Mouse (Mus musculus): ENCODE measurements around the gene Mrpl41.
A peak's percentile ranks its signal among the peaks of the same experiment; 100 is the strongest.

The Mrpl41 gene

DNA sequence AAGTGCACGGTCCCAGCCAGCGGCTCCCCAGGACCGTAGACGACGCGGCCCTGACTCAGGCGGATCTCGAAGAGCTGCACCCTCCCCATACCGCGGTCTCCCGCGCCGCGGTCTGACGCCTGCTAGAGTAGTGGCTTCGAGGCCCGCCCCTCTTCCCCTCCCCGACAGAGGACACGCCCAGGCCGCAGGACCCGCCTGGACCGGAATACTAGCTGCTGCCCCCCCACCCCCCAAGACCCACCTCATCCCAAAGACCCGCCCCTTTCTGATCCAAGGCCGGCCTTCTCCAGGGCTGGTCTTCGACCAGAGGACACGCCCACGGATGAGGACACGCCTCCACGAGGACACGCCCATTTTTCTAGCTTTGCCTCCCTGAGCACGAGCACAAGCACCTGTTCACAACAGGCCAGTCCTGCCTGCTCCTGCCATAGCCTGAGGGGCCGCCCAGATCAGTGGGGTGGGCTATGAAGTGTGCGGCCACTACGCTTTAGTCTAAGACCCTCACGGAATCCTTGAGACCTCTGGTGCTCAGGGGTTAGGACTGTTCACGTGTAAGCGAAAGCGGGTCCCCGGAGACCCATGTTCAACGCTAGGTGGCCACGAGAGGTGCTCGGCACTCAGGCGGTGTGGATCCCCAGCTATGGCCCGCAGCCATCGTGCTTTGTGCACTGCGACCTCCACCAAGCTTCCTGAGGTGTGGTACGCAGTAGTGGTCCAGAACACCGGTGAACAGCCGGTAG, 39.7 kb downstream of the Mrpl41 start, which contains the start of gene Arrdc1:
TSS of gene Arrdc1 (minus strand) at position 196 of the 740 bp plus-strand sequence.
- DNase-seq = peak; percentile 97

DNA sequence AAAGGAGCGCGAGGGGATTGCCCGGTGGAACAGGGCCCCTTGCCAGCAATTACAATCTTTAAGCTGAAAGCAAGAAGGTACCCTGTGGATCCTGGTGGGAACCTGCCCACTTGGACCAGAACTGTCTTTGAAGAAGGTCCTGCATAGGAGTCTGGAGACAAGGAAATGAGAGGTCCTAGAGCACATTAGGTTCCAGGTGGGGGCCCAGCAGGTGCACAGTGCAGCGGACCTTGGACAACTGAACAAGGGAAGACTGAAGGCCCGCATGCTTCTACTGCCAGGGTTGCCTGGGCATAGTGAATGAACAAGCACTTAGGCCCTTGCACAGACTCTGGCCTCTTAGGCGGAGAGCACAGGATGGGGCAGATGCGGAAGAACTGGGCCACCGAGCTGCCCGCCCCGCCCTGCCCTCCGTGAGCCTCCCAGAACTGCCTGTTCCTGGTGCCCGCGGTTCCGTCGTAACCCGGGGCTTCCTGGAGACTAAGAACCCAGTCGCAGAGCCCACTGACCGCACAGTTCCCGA, 40.4 kb downstream of the Mrpl41 start:
- peak; percentile 69 for DNase-seq

DNA sequence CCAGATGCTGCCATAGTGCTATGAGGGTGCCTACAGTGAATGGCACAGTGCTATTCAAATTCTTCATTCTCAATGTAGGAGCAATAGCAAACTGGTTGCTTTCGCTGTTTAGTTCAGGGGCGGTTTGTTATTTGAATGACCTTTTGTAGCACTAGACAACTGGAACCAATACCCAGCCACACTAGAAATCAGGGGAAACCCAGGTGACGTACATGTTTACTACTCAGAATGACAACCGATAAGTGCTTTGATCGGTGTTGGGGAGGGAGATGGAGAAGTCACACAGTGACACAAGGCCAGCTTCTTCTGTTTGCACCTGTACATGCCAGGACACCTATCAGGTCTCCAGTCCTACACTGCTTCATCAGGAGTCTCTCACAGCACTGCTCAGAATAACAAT, 45.3 kb downstream of the Mrpl41 start:
- DNase-seq = no peak

DNA sequence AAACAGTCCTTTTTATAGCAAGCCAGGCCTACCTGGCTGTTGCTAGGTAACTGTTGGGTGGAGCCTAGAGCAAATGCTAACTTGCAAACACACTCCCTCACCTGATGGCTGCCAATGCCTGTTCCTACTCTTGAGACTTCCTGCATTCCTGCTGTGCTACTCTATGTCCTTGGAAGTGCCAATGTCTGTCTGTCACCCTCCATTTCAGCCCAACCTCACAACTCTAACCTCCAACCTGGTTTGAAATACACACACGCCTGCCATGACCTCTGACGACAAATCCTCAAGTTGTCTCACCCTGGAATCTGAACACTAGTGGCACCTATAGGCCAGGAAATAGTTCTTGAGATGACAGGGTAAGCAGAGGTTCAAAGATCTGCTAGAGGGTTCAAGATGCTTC, 45.8 kb downstream of the Mrpl41 start:
- DNase-seq = peak; percentile 70

DNA sequence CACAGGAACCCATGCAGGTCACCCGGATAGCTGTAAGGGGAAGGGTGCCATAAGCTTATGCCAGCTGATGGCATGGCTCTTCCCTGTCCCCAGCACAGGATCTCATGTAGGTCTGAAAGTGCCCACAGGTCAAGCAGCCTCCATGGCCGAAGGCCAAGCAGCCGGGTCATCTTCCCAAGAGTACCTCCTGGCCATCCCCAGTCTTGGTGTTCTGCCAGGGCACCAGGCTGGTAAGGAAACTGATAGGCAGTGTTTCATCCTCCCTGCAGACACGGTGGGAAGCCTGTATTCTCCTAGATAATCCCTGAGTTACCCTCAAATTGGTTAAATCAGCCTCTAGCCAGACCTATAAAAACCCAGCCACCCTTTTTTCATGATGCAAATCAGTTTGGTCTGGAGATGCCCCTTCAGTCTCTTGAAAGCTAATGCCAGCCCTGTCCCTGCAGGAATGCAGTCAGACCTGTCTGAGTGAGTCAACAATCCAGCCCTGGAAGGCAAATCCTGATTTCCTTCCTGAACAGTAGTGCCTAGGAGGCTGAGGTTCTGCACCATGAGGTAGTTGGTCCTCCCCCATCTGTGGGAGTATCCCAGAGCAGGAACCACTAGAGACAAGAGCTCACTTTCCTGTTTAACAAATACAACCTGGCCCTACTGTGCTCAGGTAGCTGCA, 47.0 kb downstream of the Mrpl41 start:
- peak; percentile 73 for DNase-seq

DNA sequence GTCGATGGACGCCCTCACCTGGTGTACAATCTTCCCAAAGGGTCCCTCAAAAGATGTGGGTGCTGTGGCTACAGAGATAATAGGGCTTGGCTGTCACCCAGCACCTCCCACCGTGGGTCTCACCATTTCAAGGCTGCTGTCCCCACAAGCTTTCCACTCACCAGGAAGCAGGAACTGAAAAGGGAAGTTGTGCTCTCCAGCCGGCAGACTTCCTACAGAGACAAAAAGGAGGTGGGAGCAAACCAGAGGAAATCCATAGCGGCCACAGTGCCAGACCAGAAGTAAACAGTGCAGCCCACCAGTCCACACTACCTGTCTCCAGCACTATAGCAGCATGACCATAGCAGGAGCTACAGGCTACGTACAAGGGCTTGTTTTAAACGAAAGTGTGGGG, 47.9 kb downstream of the Mrpl41 start:
- no peak for DNase-seq

DNA sequence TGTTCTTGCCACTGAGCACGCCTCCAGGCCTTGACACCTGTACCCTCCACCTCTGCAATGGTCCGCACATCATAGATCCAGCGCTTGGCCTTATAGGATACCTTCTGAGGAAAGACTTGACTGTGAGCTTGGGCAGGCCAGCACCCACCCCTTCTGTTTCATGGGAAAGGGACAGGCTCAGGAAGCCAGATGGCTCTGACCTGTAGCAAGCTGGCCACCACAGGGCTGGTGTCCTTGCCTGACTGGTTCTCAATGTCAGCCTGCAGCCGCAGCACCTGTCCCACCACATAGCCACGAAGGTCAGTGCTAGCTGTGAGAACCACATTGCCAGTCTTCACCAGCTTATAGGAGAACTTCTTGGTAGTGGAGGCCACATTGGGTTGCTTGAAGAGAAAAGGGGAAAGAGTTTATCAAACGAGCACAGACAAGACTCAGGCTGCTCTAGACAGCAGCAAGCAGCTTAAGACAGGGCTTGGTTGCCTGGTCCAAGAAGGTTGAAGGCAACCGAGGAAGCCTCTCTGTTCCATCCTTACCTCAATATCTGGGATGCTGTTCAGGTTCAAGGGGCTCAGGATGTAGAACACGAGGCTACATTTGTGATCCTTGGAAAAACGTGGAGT, 48.4 kb downstream of the Mrpl41 start:
- DNase-seq = no peak

DNA sequence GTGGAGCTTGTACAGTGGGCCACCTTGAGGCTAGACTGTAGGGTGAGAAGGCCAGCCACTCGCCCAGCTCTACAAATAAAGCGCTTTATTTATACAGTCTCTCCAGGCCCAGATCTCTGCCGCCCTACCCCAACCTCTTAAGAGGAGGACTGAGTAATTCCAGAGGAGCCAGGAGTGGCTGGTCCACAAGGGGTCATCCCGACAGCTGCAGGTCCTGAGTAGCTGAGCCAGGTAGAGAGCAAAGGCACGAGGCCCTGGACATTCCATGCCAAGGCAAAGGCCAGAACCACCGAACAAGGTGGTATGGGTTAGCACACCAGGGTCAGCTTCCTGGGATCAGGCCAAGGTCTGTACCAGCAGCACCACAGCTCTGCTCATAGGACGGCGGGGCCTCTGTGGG, 49.6 kb downstream of the Mrpl41 start:
- no peak for DNase-seq
